Mouse (Mus musculus): ENCODE results near the gene Lfng. TPM values are rescaled to one million over a fixed set of nuclear protein-coding genes. Genes with fewer than 3 reads are reported as not detected.

The Lfng gene
- polyA plus RNA-seq, 1 experiment from 2014 or later, result 20.5 TPM

DNA sequence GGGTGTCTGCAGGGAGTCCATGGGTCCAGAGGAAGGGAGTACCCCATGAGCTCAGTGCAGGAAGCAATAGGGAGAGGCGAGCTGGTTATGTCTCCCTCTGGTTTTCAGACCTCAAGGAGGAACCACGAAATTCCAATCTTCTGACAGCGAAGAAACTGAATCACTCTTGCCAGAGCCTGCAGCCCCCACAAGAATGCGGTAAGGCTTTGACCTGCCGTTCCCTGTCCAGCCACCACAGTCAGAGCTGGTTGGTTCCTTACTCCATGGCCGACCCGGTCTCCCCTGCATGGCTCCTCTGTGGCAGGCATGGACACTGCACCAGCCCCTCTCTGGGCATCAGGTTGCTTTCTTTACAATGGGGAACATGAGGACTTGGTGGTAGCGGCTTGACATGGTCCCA lies 2.7 kb upstream of the Lfng start:
- peak; percentile 27 for DNase-seq
- TF ChIP-seq CTCF (IDR thresholded peaks at IDR 0.05; ENCODE audit: low read depth), result no peak
- 62% methylated on average over 8 of the region's 8 CpGs for WGBS

DNA sequence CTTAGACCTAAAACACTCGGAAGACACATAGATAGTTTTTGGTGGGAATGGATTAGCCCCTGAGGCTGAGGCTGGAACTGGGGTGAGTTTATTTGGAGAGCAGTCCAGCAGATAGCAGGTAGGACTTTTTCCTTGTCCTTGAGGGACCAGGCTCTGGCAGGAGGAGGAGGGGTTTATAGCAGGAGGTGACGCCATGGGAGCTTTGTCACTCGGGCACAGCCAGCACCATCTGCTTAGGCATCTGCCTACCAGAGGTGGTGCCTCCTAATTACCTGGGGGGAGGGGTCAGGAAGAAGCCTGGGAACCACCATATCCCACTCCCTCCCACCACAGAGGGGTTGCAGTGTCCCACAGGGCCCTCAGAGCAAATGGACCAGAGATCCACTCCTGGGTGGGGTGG lies 1.9 kb upstream of the Lfng start:
- Histone ChIP-seq H3K27ac (ENCODE audit: low read depth) (no peak overlapping the region), H3K27me3 (ENCODE audit: insufficient read depth, low read length) (peaks cover 51% of the 10 kb centered on the region), H3K4me2 (no peak overlapping the region), H3K4me1 (ENCODE audit: insufficient read depth) (peaks cover 13% of the 10 kb centered on the region), H3K9ac (no peak overlapping the region), H3K9me3 (ENCODE audit: low read depth, low read length) (no peaks in the 10 kb centered on the region), H3K4me3 (ENCODE audit: low read depth, low read length) (no peak overlapping the region), H3K36me3 (ENCODE audit: insufficient read depth) (no peaks in the 10 kb centered on the region)
- TF ChIP-seq CTCF (IDR thresholded peaks at IDR 0.05; ENCODE audit: low read depth), result no peak
- 33% methylated on average over 3 of the region's 3 CpGs for WGBS
- DNase-seq, result no peak
- no peak for ATAC-seq (ENCODE audit: insufficient read depth)

More for the DNA sequence above, 2.7 kb upstream of the Lfng start:
- Histone ChIP-seq H3K27ac (ENCODE audit: low read depth) (no peak overlapping the region; the same call in 1 of the 2 replicates), H3K36me3 (ENCODE audit: insufficient read depth) (no peaks in the 10 kb centered on the region), H3K4me1 (ENCODE audit: insufficient read depth) (peaks cover 9% of the 10 kb centered on the region), H3K9ac (no peak overlapping the region), H3K4me2 (no peak overlapping the region), H3K27me3 (ENCODE audit: insufficient read depth, low read length) (peaks cover 43% of the 10 kb centered on the region), H3K4me3 (ENCODE audit: low read depth, low read length) (no peak overlapping the region), H3K9me3 (ENCODE audit: low read depth, low read length) (no peaks in the 10 kb centered on the region)
- ATAC-seq (ENCODE audit: insufficient read depth), result no peak

DNA sequence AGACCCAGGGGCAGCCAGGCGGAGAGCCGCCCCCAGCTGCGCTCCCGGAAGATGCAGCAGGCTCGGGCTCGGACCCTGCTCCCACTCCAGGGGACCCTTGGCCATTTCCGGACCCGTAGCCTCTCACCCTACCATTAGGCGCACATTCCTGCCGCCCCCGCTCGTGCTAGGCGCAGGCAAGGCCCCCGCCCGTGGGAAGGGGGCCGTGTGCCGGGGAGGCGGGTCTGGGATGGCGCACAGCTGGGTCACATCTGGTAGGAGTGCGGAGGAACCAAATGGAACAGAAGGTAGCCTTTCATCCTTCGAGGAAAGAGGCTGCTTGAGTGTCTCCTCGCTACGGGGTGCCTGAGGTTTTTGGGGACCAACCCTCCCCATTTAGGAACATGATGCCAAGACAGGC lies 734 bp upstream of the Lfng start:
- H3K36me3 ChIP-seq (ENCODE audit: insufficient read depth), result no peaks in the 10 kb centered on the region
- peaks cover 52% of the 10 kb centered on the region for H3K27me3 ChIP-seq (ENCODE audit: insufficient read depth, low read length)
- H3K27ac ChIP-seq (ENCODE audit: low read depth), result no peak overlapping the region
- peak; percentile 59 for DNase-seq
- H3K4me3 ChIP-seq (ENCODE audit: low read depth, low read length), result peak overlapping the region; percentile 60
- peak overlapping the region; percentile 81 for H3K4me2 ChIP-seq
- peak; percentile 8; the same call in 1 of the 2 replicates for ATAC-seq (ENCODE audit: insufficient read depth)
- peaks cover 23% of the 10 kb centered on the region for H3K4me1 ChIP-seq (ENCODE audit: insufficient read depth)
- 1% methylated on average over 23 of the region's 23 CpGs for whole genome bisulfite sequencing
- no peak overlapping the region for H3K9ac ChIP-seq
- no peak for TF ChIP-seq CTCF (IDR thresholded peaks at IDR 0.05; ENCODE audit: low read depth)
- H3K9me3 ChIP-seq (ENCODE audit: low read depth, low read length), result no peaks in the 10 kb centered on the region

DNA sequence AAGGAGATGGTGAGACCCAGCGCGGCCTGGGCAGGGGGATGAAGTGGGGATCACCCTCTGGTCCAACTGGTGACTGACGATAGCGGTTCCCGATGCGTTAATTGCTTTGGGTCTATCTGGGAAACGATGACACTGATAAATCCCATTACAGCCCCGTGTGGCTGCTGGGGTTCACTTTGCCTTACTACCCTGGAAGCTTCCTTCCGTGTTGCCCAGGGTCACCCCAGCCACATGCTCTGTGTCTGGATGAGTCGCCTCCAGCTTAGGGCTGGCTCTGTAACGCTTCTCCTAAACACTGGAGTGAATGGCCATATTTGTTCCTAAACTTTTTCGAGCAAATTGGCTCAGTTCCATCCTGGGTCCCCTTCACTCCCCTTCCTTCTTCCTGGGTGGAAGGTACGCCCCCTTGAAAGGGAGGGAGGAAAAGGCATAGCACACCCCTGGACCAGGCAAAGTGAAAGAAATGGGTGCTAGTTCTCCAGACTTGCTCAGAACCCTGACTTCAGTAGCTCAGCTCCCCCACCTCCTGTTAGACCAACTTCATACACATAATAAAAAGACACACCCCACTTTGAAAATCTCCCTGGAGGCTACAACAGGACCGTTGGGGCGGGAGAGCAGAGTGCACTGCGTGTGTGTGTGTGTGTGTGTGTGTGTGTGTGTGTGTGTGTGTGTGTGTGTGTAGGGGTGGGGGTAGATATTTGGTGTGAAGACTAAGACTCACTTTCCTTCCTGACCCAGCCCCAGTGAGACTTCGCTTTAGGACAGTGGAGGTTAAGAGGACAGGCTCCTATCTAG lies 915 bp downstream of the Lfng start:
- peak; percentile 52 for DNase-seq
- WGBS, result 3% methylated on average over 17 of the region's 17 CpGs
- peak; percentile 23; the same call in 1 of the 2 replicates for TF ChIP-seq CTCF (IDR thresholded peaks at IDR 0.05; ENCODE audit: low read depth)
- peaks cover 25% of the 10 kb centered on the region for H3K4me1 ChIP-seq (ENCODE audit: insufficient read depth)
- H3K4me2 ChIP-seq, result peak overlapping the region; percentile 81
- H3K9me3 ChIP-seq (ENCODE audit: low read depth, low read length), result no peaks in the 10 kb centered on the region
- ATAC-seq (ENCODE audit: insufficient read depth), result no peak
- H3K27ac ChIP-seq (ENCODE audit: low read depth), result peak overlapping the region; percentile 98
- H3K9ac ChIP-seq, result peak overlapping the region; percentile 67
- H3K4me3 ChIP-seq (ENCODE audit: low read depth, low read length), result peak overlapping the region; percentile 60
- H3K36me3 ChIP-seq (ENCODE audit: insufficient read depth), result peaks cover 9% of the 10 kb centered on the region
- H3K27me3 ChIP-seq (ENCODE audit: insufficient read depth, low read length), result peaks cover 52% of the 10 kb centered on the region

DNA sequence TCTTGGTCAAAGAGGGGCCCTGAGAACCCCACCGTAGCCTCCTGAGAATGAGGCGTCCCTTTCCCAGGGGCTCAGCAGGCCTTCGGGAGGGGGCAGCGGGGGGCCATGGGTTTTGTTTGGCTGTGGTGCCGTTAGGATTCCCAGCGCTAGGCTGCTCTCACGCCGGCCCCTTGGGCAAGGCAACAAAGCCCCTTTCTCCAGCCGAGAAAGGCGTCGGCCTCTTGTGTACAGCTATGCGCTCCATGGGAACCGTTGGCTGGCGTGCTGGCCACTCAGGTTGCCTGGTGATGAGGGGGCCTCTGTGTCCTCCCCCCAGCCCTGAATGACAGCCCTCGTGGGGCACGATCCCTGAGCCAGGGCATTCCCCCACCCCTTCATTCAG lies 1.5 kb downstream of the Lfng start:
- no peak for TF ChIP-seq CTCF (IDR thresholded peaks at IDR 0.05; ENCODE audit: low read depth)
- Histone ChIP-seq H3K4me3 (ENCODE audit: low read depth, low read length) (peak overlapping the region; percentile 60), H3K36me3 (ENCODE audit: insufficient read depth) (peaks cover 15% of the 10 kb centered on the region), H3K9ac (peak overlapping the region; percentile 67), H3K27ac (ENCODE audit: low read depth) (peak overlapping the region; percentile 98), H3K4me2 (peak overlapping the region; percentile 81), H3K4me1 (ENCODE audit: insufficient read depth) (peaks cover 25% of the 10 kb centered on the region), H3K9me3 (ENCODE audit: low read depth, low read length) (no peaks in the 10 kb centered on the region), H3K27me3 (ENCODE audit: insufficient read depth, low read length) (peaks cover 52% of the 10 kb centered on the region)
- DNase-seq, result peak; percentile 59
- WGBS, result 2% methylated on average over 16 of the region's 16 CpGs
- ATAC-seq (ENCODE audit: insufficient read depth), result no peak

DNA sequence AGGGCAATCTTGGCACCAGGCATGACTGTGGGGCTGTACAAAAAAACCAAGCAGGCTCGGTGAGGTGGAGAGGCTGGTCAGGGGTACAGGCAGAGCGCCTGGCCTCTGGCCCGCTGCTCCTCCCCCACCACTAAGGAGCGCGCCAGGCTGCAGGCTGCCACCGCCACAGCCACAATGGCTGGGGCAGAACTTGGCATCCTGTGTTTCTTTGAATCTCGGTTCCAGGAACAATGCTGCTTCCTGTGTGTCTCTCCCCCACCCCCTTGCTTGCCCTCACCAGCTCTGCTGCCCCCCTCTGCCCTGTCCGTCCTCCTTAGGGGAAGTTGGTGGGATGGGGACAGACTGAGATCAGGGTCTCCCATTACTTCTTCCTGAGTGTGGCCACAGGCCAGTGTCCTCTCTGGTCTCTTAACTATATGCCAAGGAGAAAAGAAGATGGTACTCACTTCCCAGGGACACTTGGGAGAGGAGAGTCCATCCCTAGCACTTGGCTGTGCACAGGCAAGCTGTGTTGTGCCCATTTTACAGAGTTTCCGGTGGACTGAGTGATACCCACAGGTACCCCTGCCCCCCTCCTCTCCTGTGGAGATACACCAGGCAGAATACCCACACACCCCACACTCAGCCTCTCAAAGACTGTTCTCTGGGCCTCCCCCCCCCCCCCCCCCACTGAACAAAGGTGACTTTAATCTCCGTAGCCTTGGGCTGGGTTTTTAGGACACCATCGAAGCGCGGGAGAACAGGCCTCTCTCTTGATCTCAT lies 2.6 kb downstream of the Lfng start:
- no peak for TF ChIP-seq CTCF (IDR thresholded peaks at IDR 0.05; ENCODE audit: low read depth)
- H3K9me3 ChIP-seq (ENCODE audit: low read depth, low read length), result no peaks in the 10 kb centered on the region
- 19% methylated on average over 13 of the region's 13 CpGs for WGBS
- peak overlapping the region; percentile 60 for H3K4me3 ChIP-seq (ENCODE audit: low read depth, low read length)
- no peak for ATAC-seq (ENCODE audit: insufficient read depth)
- H3K4me1 ChIP-seq (ENCODE audit: insufficient read depth), result peaks cover 25% of the 10 kb centered on the region
- H3K9ac ChIP-seq, result peak overlapping the region; percentile 67
- H3K27me3 ChIP-seq (ENCODE audit: insufficient read depth, low read length), result peaks cover 52% of the 10 kb centered on the region
- peaks cover 25% of the 10 kb centered on the region for H3K36me3 ChIP-seq (ENCODE audit: insufficient read depth)
- peak overlapping the region; percentile 81 for H3K4me2 ChIP-seq
- peak; percentile 62 for DNase-seq
- peak overlapping the region; percentile 98 for H3K27ac ChIP-seq (ENCODE audit: low read depth)

Data from lung, embryonic 14.5 days (tissue).